Mouse (Mus musculus): Measurements from ENCODE around the gene Abat.

Abat gene

DNA sequence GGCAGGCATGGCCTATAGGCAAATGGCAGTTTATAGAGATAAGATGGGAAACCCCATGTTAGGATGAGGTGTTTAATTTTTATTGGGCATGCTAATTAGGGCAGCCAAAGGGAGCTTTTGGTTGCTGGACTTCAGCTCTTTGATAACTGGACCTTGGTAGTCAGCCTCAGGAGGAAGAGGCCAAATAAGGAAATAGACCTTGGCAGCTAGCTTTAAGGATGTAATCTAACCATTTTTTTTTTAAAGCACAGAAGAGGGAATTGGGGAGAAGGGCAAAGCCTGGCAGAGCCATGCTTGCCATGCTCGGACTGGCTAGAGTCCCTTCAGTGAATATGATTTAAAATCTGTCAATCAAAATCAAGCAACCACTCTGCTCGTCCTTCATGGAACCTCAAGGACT lies 117.2 kb downstream of the Abat start:
- in situ Hi-C loops (cut with MseI, MboI), result no loop called here

GRCm38 (mm10) chr16:8631428-8631827 lies 118.2 kb downstream of the Abat start:
- in situ Hi-C loops (cut with MseI, MboI), result no loop called here

DNA sequence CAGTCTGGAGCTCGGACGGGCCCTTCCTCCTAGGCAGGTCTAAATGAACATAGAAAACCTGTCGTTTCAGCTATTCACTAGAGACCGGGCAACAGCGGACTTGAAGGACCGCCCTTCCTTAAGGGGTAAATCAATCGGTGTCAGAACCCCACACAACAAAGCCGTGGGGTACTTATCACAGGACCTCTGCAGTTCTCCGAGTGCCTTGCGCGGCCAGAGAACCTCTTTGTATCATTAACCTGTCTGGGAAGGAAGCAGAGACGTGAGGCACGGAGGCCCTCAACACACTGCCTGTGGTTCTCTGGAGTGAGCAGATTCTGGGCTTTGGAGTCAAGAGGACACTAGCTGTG lies 123.6 kb downstream of the Abat start:
- in situ Hi-C loops (cut with MseI, MboI), result no loop called here

DNA sequence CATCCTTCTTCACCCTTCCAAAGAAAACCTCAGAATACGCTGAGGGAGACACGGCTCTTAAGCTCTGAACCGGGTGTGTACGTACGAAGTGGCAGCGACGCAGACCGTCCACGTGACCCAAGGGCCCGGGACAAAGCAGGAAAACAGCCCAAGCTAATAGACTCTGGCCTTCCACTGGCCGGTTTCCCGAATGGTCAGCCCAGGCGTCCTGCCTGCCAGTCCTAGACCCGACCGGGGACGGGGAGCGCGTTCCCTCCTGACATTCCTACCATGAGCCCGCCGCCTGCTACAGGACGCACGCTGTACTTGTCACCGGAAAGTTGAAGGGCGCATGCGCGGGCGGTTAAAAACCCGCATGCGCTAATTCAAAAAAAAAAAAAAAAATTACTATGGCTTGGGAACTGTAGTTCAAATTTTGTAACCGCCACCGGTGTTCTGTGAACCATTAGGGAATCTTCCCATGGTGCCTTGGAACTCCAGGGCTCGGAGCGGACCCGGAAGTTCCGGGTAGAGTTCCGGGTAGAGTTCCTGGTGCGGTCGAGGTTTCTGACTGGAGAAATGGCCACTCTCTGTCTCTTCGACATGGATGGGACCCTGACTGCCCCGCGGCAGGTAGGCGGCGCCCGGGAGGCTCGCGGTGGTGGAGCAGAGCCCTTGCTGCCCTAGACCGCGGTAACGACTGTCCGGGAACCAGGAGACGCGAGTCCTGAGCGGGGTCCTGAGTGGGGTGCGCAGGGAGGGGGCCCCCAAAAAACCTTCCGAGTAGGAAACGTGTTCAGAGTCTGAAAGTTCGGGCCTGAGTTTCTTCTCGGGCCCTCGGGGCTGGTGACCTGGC lies 124.2 kb downstream of the Abat start, which contains the start of the genes Pmm2 and Tmem186:
Pmm2 (plus strand) TSS at position 458 of the 835 bp plus-strand sequence.
Tmem186 (minus strand) TSS at position 496 of the 835 bp plus-strand sequence.
- in situ Hi-C loops (cut with MseI, MboI), result no loop called here

- in situ Hi-C loops (cut with MseI, MboI), result no loop called here
These were observed 124.9 kb downstream of the Abat start for GRCm38 (mm10) chr16:8638131-8638530.

GRCm38 (mm10) chr16:8639466-8640191 lies 126.4 kb downstream of the Abat start:
- in situ Hi-C loops (cut with MseI, MboI), result loop anchor here (10.0 kb wide), 2 partner anchors 145 to 225 kb away; no protein-coding TSS in a partner anchor

DNA sequence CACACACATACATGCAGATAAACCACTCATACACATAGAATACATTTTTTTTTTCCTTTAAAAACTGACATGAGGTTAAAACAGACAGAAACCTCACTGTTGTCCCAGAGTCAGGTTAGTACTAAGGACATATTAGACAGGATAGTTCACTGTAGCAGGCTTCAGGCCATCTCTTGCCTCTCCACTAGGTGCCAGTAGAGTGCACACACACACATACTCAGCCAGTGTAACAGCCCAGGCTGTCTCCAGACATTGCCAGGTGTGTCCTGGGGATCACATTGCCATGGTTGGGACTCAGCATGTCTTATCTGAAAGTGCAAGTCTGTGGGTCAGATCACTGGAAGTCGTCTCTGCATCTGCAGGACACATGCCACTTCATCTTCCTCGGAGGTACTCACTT lies 130.6 kb downstream of the Abat start:
- in situ Hi-C loops (cut with MseI, MboI), result loop anchor here (10.0 kb wide), 2 partner anchors 149 to 229 kb away; no protein-coding TSS in a partner anchor

GRCm38 (mm10) chr16:8645546-8645945 lies 132.3 kb downstream of the Abat start:
- in situ Hi-C loops (cut with MseI, MboI), result loop anchor here (10.0 kb wide), 2 partner anchors 151 to 231 kb away; no protein-coding TSS in a partner anchor

DNA sequence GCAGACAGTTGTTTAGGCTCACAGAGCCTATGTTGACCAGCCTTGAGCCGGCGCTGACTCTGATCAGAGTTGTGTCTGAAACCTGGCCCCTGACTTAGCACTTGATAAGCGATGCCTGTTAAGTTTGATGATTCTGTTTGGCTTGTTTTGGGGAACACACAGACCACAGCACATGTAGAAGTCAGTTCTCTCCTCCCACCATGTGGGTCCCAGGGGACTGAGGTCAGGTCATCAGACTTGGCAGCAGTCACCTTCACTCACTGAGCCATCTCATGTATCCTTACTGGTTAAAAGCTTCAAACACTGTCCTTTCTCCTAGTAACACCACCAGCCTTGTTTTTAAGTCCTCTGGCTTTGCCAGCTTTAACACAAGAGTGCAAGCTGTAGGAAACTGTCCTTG lies 136.8 kb downstream of the Abat start:
- in situ Hi-C loops (cut with MseI, MboI), result loop anchor here in 1 of 2 experiments (10.0 kb wide), 1 partner anchor 155 kb away; no protein-coding TSS in a partner anchor

GRCm38 (mm10) chr16:8655108-8655507 lies 141.9 kb downstream of the Abat start:
- in situ Hi-C loops (cut with MseI, MboI), result loop anchor here in 1 of 2 experiments (10.0 kb wide), 1 partner anchor 160 kb away; no protein-coding TSS in a partner anchor

- in situ Hi-C loops (cut with MseI, MboI), result loop anchor here in 1 of 2 experiments (10.0 kb wide), 1 partner anchor 161 kb away; no protein-coding TSS in a partner anchor
These were observed 142.4 kb downstream of the Abat start for GRCm38 (mm10) chr16:8655599-8655998.

DNA sequence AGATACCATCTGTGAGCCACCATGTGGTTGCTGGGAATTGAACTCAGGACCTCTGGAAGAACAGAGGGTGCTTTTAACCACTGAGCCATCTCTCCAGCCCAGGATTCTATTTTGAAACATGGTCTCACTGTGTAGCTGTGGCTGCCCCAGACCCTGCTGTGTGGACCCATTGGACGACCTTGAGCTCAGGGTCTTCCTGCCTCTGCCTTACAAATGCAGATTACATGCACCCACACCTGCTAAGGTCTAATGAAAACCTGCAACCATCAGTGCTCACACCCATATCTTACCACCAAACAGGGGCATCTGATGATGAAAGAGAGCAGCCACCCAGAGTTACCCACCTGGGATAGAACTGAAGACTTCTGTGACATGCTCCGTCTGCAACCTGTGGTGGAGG lies 143.0 kb downstream of the Abat start:
- in situ Hi-C loops (cut with MseI, MboI), result loop anchor here in 1 of 2 experiments (10.0 kb wide), 1 partner anchor 161 kb away; no protein-coding TSS in a partner anchor

DNA sequence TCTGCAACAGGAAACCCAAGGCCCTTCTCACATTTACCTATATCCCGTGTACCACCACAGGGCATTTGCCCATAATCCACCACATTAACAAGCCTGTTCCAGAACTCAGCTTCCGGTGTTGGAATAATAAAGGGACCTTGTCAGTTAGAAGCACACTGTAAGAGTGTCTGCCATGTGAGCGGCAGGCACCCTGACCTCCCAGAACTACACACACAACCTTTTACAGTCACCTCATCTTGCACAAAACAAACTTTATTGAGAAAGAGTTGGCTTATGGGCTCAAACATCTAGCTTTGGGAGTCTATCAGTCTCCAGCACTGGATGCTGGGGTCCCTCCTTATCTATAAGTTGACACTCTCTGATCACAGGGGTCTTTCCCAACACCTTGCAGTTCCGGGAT lies 145.1 kb downstream of the Abat start:
- in situ Hi-C loops (cut with MseI, MboI), result loop anchor here in 1 of 2 experiments (10.0 kb wide), 1 partner anchor 164 kb away; no protein-coding TSS in a partner anchor

GRCm38 (mm10) chr16:8658764-8659163 lies 145.5 kb downstream of the Abat start:
- in situ Hi-C loops (cut with MseI, MboI), result loop anchor here in 1 of 2 experiments (10.0 kb wide), 1 partner anchor 164 kb away; no protein-coding TSS in a partner anchor

DNA sequence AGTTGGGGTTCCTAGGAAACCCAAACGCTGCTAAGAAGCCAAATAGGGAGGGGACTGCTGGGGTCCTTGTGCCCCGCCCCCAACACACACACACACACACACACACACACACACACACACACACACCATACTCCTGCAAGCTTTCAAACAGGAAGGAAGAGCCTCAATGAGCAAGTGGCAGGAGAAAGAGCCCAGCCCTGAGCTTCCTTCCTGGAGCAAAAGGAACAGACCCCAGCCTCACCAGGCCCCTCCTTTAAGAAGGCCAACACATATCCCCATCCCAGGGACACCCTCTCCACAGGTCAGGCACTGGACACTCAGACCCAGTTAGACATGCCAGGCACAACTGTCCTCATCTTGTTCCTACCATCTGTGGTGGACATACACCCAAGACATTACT lies 149.8 kb downstream of the Abat start:
- in situ Hi-C loops (cut with MseI, MboI), result no loop called here

GRCm38 (mm10) chr16:8663606-8664539 lies 150.6 kb downstream of the Abat start:
- in situ Hi-C loops (cut with MseI, MboI), result no loop called here

- in situ Hi-C loops (cut with MseI, MboI), result no loop called here
These were observed 152.1 kb downstream of the Abat start for GRCm38 (mm10) chr16:8665367-8665766.

DNA sequence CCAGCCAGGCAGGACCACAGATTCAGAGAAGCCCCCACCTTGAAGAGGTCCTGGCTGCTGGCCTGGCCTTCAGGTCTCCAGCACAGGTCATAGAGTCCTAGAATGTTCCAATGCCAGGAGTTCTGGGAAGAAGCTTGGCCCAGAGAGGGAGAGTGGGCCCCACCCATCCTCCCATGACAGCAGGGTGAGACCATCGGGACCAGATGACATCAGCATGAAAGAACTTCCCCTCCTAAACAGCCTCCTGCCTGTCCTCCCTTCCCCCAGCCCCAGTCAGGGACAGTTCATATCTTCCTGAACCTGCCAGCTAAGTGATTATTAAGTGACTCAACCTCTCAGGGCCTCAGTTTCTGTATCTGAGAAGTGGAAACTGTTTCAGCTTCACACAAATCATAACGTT lies 153.2 kb downstream of the Abat start:
- in situ Hi-C loops (cut with MseI, MboI), result no loop called here

- in situ Hi-C loops (cut with MseI, MboI), result no loop called here
These were observed 154.0 kb downstream of the Abat start for GRCm38 (mm10) chr16:8667261-8667660.

DNA sequence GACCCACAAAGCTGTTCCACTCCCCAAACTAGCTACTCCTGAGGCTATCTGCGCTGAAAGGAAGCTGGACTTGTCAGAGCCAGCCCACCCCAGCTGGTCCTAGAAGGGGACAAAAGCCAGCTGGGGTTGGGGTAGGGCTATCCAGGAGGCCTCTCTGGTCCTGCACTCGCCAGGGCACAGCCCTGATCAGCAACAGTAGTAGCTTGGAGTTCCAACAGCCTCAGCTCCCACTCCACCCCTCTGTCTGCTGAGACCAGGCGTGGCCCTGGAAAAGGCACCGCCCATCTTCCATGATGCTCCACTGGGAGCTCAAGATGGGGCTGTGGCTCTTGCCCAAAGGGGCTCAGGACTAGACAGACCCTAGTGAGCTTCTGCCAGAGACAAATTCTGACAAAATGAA lies 154.6 kb downstream of the Abat start:
- in situ Hi-C loops (cut with MseI, MboI), result no loop called here

- in situ Hi-C loops (cut with MseI, MboI), result no loop called here
These were observed 155.2 kb downstream of the Abat start for GRCm38 (mm10) chr16:8668386-8668785.
